Mouse (Mus musculus) left cerebral cortex, postnatal 25 days (tissue): Measurements from ENCODE around the gene Nploc4. TPM values are rescaled to one million over a fixed set of nuclear protein-coding genes. Genes with fewer than 3 reads are reported as not detected.

ENCODE experiments used
- DNase-seq, 2 experiments: peaks; one replicate each; pipeline ENCODE4 v3.0.0; 2022; ENCODE audit warnings: low spot score in 2 of 2, mixed read lengths in 1 of 2
- intact Hi-C: fragments of 180-260 bp; cut with DNase I; formaldehyde crosslinking; loops from one replicate; pipeline ENCODE4 v1.15.1; 2025
- total RNA-seq, 2 experiments: library from RNA; stranded (reverse); gene quantifications; 2 replicates each; pipeline ENCODE4 v1.2.3; 2021

Gene Nploc4
- total RNA-seq, result 10 to 100 TPM; 67.5 to 71.1 TPM

GRCm38 (mm10) chr11:120437152-120437856 lies at the start of gene Nploc4:
TSS of gene Nploc4 (minus strand) at chr11:120437708.
- DNase-seq, result peak; percentile 85 to 86
- intact Hi-C loops, result loop anchor here (1.0 kb wide), 1 partner anchor 21 kb away; the partner anchor contains the start of genes Ccdc137 and Oxld1

GRCm38 (mm10) chr11:120485251-120485650 lies 47.7 kb upstream of the Nploc4 start:
- intact Hi-C loops, result no loop called here
- DNase-seq, result no peak

- intact Hi-C loops, result loop anchor here (1.0 kb wide), 1 partner anchor 17 kb away; the partner anchor contains the start of gene Arl16
- peak; percentile 93 to 94 for DNase-seq
Measured at GRCm38 (mm10) chr11:120484265-120484981, 46.9 kb upstream of the Nploc4 start, which contains the start of gene Mrpl12. TSS of gene Mrpl12 (plus strand) at chr11:120484613.

- no peak for DNase-seq
- intact Hi-C loops, result no loop called here
Measured at GRCm38 (mm10) chr11:120483448-120483934, 46.0 kb upstream of the Nploc4 start.

- intact Hi-C loops, result no loop called here
- no peak for DNase-seq
Measured at GRCm38 (mm10) chr11:120472052-120472451, 34.5 kb upstream of the Nploc4 start.

GRCm38 (mm10) chr11:120467736-120468092 lies 30.2 kb upstream of the Nploc4 start:
- no peak for DNase-seq
- intact Hi-C loops, result loop anchor here (1.0 kb wide), 1 partner anchor 17 kb away; the partner anchor contains the start of gene Mrpl12

- peak; percentile 94 to 98 for DNase-seq
- intact Hi-C loops, result loop anchor here (1.0 kb wide), 1 partner anchor 17 kb away; the partner anchor contains the start of gene Mrpl12
Measured at GRCm38 (mm10) chr11:120467051-120467735, 29.7 kb upstream of the Nploc4 start, which contains the start of gene Arl16. TSS of gene Arl16 (minus strand) at chr11:120467607.

- intact Hi-C loops, result no loop called here
- DNase-seq, result no peak
Measured at GRCm38 (mm10) chr11:120465521-120465920, 28.0 kb upstream of the Nploc4 start.

GRCm38 (mm10) chr11:120464365-120464764 lies 26.9 kb upstream of the Nploc4 start:
- no peak for DNase-seq
- intact Hi-C loops, result no loop called here

- intact Hi-C loops, result no loop called here
- DNase-seq, result no peak
Measured at GRCm38 (mm10) chr11:120463536-120463935, 26.0 kb upstream of the Nploc4 start.

GRCm38 (mm10) chr11:120458847-120459597 lies 21.5 kb upstream of the Nploc4 start:
- intact Hi-C loops, result loop anchor here (1.0 kb wide), 1 partner anchor 22 kb away; the partner anchor contains the start of gene Nploc4
- DNase-seq, result no peak

GRCm38 (mm10) chr11:120457772-120458751 lies 20.6 kb upstream of the Nploc4 start, which contains the start of the genes Oxld1 and Ccdc137:
TSS of gene Oxld1 (minus strand) at chr11:120458068.
TSS of gene Ccdc137 (plus strand) at chr11:120458115.
- peak; percentile 83 for DNase-seq

GRCm38 (mm10) chr11:120457370-120457769 lies 19.9 kb upstream of the Nploc4 start:
- intact Hi-C loops, result no loop called here
- no peak for DNase-seq

More at GRCm38 (mm10) chr11:120457772-120458751, 20.6 kb upstream of the Nploc4 start, which contains the start of the genes Oxld1 and Ccdc137:
- intact Hi-C loops, result loop anchor here (1.0 kb wide), 1 partner anchor 21 kb away; the partner anchor contains the start of gene Nploc4

- no peak for DNase-seq
- intact Hi-C loops, result no loop called here
Measured at GRCm38 (mm10) chr11:120455413-120455812, 17.9 kb upstream of the Nploc4 start.

- intact Hi-C loops, result no loop called here
- DNase-seq, result no peak
Measured at GRCm38 (mm10) chr11:120454965-120455364, 17.5 kb upstream of the Nploc4 start.

- intact Hi-C loops, result no loop called here
- no peak for DNase-seq
Measured at GRCm38 (mm10) chr11:120453306-120453705, 15.8 kb upstream of the Nploc4 start, which contains the start of gene Pde6g. TSS of gene Pde6g (minus strand) at chr11:120453500.

GRCm38 (mm10) chr11:120452246-120452645 lies 14.7 kb upstream of the Nploc4 start:
- intact Hi-C loops, result no loop called here

GRCm38 (mm10) chr11:120447179-120447578 lies 9.7 kb upstream of the Nploc4 start:
- intact Hi-C loops, result no loop called here
- no peak for DNase-seq

More at GRCm38 (mm10) chr11:120452246-120452645, 14.7 kb upstream of the Nploc4 start:
- DNase-seq, result no peak
